Mouse (Mus musculus) embryonic facial prominence, embryonic 11.5 days (tissue): ENCODE data around the gene Cpa4. TPM values are rescaled to one million over a fixed set of nuclear protein-coding genes. Genes with fewer than 3 reads are reported as not detected.

Experiments used
- ATAC-seq: fragments of 200-750 bp; cut with Nextera tagmentation; replicated peaks from 2 replicates; pipeline ENCODE4 v1.8.0; 2017; ENCODE audit warnings: low read depth; ENCODE audit not compliant: insufficient number of reproducible peaks, low FRiP score, low TSS enrichment
- DNase-seq: peaks from one replicate; pipeline ENCODE4 v3.0.0-alpha.2; 2015; ENCODE audit warnings: low spot score
- H3K27ac ChIP-seq: fragments of 300-500 bp; sonication (generic); replicated peaks from 2 replicates; pipeline ENCODE4 v1.5.1; 2014; ENCODE audit warnings: mild to moderate bottlenecking, low read depth, low read length, control low read depth
- H3K27me3 ChIP-seq: fragments of 300-500 bp; sonication (generic); 2 replicates; pipeline ENCODE4 v1.6.1; 2014; ENCODE audit warnings: mild to moderate bottlenecking, low read length, moderate library complexity, mixed read lengths; ENCODE audit not compliant: control insufficient read depth, insufficient read depth
- H3K36me3 ChIP-seq: fragments of 300-500 bp; sonication (generic); replicated peaks from 2 replicates; pipeline ENCODE4 v1.6.1; 2014; ENCODE audit warnings: low read depth, mild to moderate bottlenecking, low read length, moderate library complexity, mixed read lengths; ENCODE audit not compliant: control insufficient read depth, insufficient read depth
- H3K4me1 ChIP-seq: fragments of 300-500 bp; sonication (generic); 2 replicates; pipeline ENCODE4 v1.6.1; 2014; ENCODE audit warnings: low read length, mixed read lengths; ENCODE audit not compliant: control insufficient read depth, insufficient read depth
- H3K4me2 ChIP-seq: fragments of 300-500 bp; sonication (generic); 2 replicates; pipeline ENCODE4 v1.6.1; 2014; ENCODE audit warnings: low read depth, mild to moderate bottlenecking, control low read depth, low read length, moderate library complexity
- H3K4me3 ChIP-seq: fragments of 300-500 bp; sonication (generic); 2 replicates; pipeline ENCODE4 v1.5.1; 2014; ENCODE audit warnings: low read depth, low read length, control low read depth
- H3K9ac ChIP-seq: fragments of 300-500 bp; sonication (generic); replicated peaks from 2 replicates; pipeline ENCODE4 v1.6.1; 2014; ENCODE audit warnings: mild to moderate bottlenecking, control low read depth, low read length
- H3K9me3 ChIP-seq: fragments of 300-500 bp; sonication (generic); replicated peaks from 2 replicates; pipeline ENCODE4 v1.6.1; 2016; ENCODE audit warnings: mild to moderate bottlenecking, low read length, inconsistent platforms, mixed read lengths; ENCODE audit not compliant: control insufficient read depth
- whole genome bisulfite sequencing: fragments of 180-500 bp; shearing (Covaris S2); extraction: QIAGEN DNeasy Blood & Tissue Kit; methylation state at CpG from one replicate; pipeline ENCODE4 v1.1.7; 2014; 5-methylcytosine and 5-hydroxymethylcytosine counted together
- polyA plus RNA-seq: library from polyadenylated mRNA; unstranded; fragments of >200 nt; fragmentation: Nextera tagmentation; extraction: Ambion mirVana; gene quantifications from 2 replicates; pipeline ENCODE4 v1.2.1, GENCODE M21; 2014

Gene Cpa4
- polyA plus RNA-seq, 1 experiment from 2014 or later: 1.4 TPM

DNA sequence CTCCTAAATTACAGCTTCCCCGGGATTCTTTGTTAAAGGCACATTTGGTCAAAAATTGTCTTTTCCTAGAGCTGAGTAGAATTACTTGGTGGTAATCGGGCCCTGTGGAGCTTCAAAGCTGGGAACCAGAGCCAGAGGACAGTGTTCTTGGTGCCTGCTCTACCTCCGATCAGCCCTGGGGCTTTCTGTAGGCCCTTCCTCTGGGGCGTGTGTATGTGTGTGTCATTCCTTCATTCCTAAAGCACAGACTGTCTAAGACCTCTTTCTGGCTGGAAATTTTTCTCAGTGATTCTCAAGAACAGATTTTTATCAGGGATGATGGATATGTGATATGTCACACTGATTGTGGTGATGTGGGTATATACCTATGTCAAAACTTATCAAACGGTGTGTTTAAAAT is 29.4 kb upstream of the Cpa4 start:
- peaks cover 7% of the 10 kb centered on the region for H3K4me1 ChIP-seq
- H3K4me2 ChIP-seq: no peak overlapping the region
- no peaks in the 10 kb centered on the region for H3K9me3 ChIP-seq
- peak overlapping the region; percentile 65 for H3K27ac ChIP-seq
- H3K9ac ChIP-seq: no peak overlapping the region
- 0 out of 2 replicates have a peak, but pooled peaks have one; percentile 60 for ATAC-seq
- no peak overlapping the region for H3K4me3 ChIP-seq
- no peaks in the 10 kb centered on the region for H3K27me3 ChIP-seq
- H3K36me3 ChIP-seq: no peaks in the 10 kb centered on the region
- DNase-seq: peak; percentile 40
- 39% methylated on average over 5 of the region's 5 CpGs for WGBS

DNA sequence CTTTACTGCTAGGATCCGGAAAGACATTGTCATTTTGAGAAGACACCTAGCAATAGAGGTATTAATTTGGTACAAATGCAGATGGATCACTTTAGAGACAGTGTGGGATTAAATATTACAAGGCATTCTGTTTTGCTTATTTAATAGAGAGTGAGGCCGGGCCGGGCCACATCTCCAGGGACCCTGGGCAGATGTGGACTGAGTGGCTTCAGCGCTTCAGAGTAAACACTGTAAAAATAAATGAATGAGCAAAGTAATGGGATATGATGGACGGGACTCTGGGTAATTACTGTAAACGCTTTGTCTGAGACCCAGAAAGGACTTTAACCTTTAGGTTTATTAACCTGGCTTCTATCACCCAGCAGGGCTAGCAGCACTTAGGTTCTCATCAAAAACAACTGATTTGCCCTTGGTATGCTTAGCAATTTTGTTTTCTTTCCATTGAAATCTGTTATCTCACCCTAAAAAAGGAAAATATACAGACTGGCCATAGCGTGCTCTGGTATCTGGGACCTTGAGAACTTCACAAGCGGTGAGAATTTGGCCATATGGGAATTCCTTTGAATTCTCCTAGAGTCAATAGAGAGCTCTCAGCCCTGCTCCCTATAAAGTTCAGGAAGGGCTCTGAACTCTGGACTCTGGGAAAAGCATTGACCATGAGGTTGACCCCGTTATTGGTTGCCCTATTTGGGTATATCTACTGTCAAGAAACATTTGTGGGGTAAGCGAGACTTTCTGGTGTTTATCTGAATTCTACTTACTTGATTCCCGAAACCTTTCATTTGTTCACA is 27.0 kb upstream of the Cpa4 start, which contains the start of gene Cpa2:
TSS of gene Cpa2 (plus strand) at position 574 of the 791 bp plus-strand sequence.
- no peak within 1 kb of the TSS for H3K9ac ChIP-seq
- H3K27ac ChIP-seq: peak within 1 kb of the TSS; percentile 54
- no peaks in the 10 kb centered on the region for H3K9me3 ChIP-seq
- no peaks in the 10 kb centered on the region for H3K36me3 ChIP-seq
- no peak for DNase-seq
- H3K4me3 ChIP-seq: no peak within 1 kb of the TSS
- no peak within 1 kb of the TSS for H3K4me2 ChIP-seq
- ATAC-seq: no peak
- no peaks in the 10 kb centered on the region for H3K27me3 ChIP-seq
- 45% methylated on average over 11 of the region's 11 CpGs for whole genome bisulfite sequencing
- H3K4me1 ChIP-seq: peaks cover 7% of the 10 kb centered on the region

DNA sequence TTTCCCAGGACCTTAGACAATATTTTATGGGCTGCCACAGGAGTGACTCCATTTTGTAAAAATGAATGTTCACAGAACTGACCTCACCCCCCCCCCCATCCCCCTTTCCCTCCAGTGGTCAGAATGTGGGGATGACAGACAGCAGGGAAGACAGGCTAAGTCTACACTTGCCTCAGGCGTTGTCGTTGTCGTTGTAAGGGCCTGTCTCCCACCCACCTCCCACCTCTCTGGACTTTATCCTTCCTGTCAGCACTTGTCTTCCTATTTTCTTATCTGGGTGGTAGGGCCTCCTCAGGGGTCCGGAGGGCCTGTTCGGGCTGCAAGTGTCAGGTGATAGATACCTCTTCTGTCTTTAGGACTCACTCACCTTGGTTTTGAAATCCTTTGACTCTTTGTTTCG is 25.9 kb upstream of the Cpa4 start:
- Histone ChIP-seq H3K27ac (peak overlapping the region; percentile 54; the same call in 1 of the 2 replicates), H3K27me3 (no peaks in the 10 kb centered on the region), H3K9me3 (no peaks in the 10 kb centered on the region), H3K4me1 (peaks cover 7% of the 10 kb centered on the region), H3K36me3 (no peaks in the 10 kb centered on the region), H3K4me2 (no peak overlapping the region), H3K9ac (no peak overlapping the region), H3K4me3 (no peak overlapping the region)
- WGBS: 69% methylated on average over 6 of the region's 6 CpGs
- no peak for ATAC-seq
- DNase-seq: no peak

DNA sequence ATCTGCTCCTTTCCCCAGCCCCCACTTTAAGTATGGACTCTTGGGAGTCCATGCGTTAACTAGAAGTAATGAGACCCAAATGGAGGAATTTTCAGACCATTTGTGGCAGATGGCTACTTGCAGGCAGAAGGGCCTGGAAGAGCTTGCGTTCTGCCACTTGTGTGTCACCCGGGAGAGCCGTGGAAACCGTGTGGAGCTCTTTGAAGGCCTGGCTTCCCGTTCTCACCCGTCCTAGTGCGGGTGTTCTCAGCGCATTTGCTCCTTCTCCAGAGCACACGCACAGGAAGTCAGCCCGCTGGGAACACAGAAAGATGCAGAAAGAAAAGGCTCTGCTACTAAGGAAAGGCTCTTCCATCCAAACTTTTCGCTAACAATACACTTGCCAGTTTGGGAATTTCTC is 25.1 kb upstream of the Cpa4 start:
- H3K9ac ChIP-seq: no peak overlapping the region
- no peak overlapping the region for H3K4me2 ChIP-seq
- ATAC-seq (no peak), DNase-seq (peak; percentile 50)
- H3K4me1 ChIP-seq: peaks cover 7% of the 10 kb centered on the region
- H3K27ac ChIP-seq: peak overlapping the region; percentile 74
- H3K9me3 ChIP-seq: no peaks in the 10 kb centered on the region
- H3K27me3 ChIP-seq: no peaks in the 10 kb centered on the region
- H3K36me3 ChIP-seq: no peaks in the 10 kb centered on the region
- no peak overlapping the region for H3K4me3 ChIP-seq
- WGBS: 33% methylated on average over 12 of the region's 12 CpGs

DNA sequence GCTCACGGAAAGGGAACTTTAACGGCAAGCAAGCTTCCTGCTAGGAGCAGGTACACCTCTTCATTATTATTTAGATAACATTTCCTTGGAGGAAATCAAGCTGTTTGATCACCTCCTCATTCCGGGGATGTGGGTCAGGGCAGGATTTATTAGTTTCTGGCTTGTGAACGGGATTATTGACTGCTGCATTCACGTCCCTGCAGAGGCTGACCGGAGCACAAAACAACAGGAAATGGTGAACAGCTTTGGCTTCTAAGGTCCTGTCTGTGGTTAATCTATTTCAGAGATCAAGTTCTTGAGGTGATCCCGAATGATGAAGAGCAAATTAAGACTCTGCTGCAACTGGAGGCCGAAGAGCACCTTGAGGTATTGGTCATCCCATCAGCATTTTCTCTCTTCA is 24.3 kb upstream of the Cpa4 start:
- Histone ChIP-seq H3K4me3 (no peak overlapping the region), H3K9me3 (no peaks in the 10 kb centered on the region), H3K27ac (peak overlapping the region; percentile 6; the same call in 1 of the 2 replicates), H3K4me1 (peaks cover 9% of the 10 kb centered on the region), H3K4me2 (no peak overlapping the region), H3K36me3 (no peaks in the 10 kb centered on the region), H3K27me3 (no peaks in the 10 kb centered on the region), H3K9ac (no peak overlapping the region)
- ATAC-seq (no peak), DNase-seq (no peak)
- 19% methylated on average over 8 of the region's 8 CpGs for WGBS

DNA sequence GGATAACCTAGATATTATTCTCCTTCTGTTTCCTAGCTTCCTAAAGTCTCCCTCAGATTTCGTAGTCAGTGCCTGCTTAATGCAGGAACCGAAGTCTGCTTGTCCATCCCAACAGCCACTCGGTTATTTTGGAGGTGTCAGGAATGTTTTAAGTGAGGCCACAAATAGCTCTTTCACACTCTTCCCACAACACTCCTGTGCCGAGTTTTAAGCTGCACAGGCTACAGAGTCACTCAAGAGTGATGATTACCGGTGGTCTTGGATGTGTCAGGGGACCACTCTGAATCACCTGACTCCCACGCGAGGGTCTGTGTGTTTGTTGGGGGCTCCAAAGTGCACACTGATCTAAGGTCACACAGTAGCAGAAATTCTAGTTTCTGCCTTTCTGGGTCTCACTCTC is 22.5 kb upstream of the Cpa4 start:
- H3K9ac ChIP-seq: 0 out of 2 replicates have a peak overlapping the region, but pooled peaks have one; percentile 30
- 77% methylated on average over 7 of the region's 7 CpGs for WGBS
- H3K4me2 ChIP-seq: no peak overlapping the region
- no peak overlapping the region for H3K4me3 ChIP-seq
- ATAC-seq (no peak), DNase-seq (no peak)
- H3K27ac ChIP-seq: no peak overlapping the region; the same call in 1 of the 2 replicates
- peaks cover 9% of the 10 kb centered on the region for H3K4me1 ChIP-seq
- H3K27me3 ChIP-seq: no peaks in the 10 kb centered on the region
- no peaks in the 10 kb centered on the region for H3K9me3 ChIP-seq
- H3K36me3 ChIP-seq: no peaks in the 10 kb centered on the region

DNA sequence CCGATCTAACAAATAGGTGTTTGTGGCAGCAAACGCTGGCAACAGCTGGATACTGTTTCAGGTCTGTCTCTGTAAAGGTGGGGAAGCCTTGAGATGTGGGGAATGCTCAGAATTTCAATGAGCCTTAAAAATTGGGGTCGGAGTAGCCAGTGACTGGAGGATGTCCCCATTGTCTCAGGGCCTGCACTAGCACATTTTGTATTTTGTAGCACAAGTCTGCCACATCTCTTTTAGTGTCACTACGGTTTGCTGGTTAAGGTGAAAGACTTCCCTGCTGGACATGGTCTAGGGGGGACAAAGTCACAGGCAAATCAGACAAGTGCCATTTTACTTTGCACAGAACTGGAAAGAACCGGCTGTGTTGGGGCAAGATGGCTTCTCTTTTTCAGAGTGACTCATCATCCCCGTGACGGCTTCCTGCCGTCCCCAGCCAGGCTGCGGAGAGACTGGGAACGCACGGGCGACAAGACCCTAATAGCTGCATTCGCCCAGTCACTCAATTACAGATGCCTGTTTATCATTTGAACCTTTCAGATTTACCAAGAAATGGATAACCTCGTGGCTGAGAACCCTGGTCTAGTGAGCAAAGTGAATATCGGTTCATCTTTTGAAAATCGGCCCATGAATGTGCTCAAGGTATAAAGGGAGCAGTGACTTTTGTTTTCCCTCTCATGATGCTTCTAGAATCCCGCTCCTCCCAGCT is 21.4 kb upstream of the Cpa4 start:
- Histone ChIP-seq H3K9me3 (no peaks in the 10 kb centered on the region), H3K9ac (peak overlapping the region; percentile 58), H3K27me3 (no peaks in the 10 kb centered on the region), H3K4me2 (peak overlapping the region; percentile 35), H3K27ac (peak overlapping the region; percentile 93), H3K4me3 (no peak overlapping the region), H3K4me1 (peaks cover 5% of the 10 kb centered on the region), H3K36me3 (no peaks in the 10 kb centered on the region)
- ATAC-seq: 0 out of 2 replicates have a peak, but pooled peaks have one; percentile 25
- 11% methylated on average over 17 of the region's 17 CpGs for WGBS
- peak; percentile 69 for DNase-seq

DNA sequence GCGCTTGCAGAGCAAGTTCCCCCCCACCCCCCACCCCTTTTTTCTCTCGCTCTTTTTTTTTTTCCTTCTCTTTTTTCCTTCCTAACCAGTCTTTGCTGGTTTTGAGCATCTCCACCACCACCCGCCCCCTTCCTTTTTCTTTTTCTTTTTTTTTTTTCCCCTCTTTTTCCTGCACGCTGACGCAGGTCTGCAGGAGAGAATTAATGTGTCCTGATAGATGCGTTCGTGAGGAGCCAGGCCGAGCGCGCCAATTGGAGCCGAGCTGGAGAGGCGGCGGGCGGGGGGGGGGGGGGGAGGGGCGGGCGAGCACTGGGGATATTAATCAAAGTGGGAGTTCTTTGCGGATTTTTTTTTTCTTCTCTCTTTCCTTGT is 20.9 kb upstream of the Cpa4 start:
- WGBS: 0% methylated on average over 16 of the region's 17 CpGs
- Histone ChIP-seq H3K9me3 (no peaks in the 10 kb centered on the region), H3K9ac (no peak overlapping the region; the same call in 1 of the 2 replicates), H3K4me1 (peaks cover 2% of the 10 kb centered on the region), H3K4me3 (no peak overlapping the region), H3K36me3 (no peaks in the 10 kb centered on the region), H3K4me2 (peak overlapping the region; percentile 35), H3K27me3 (no peaks in the 10 kb centered on the region), H3K27ac (peak overlapping the region; percentile 93)
- peak; percentile 79 for DNase-seq
- no peak for ATAC-seq
